Mouse (Mus musculus) liver, adult (tissue): ENCODE measurements around the gene E2f8.

Source experiments
- GATA4 ChIP-seq: IDR thresholded peaks from 2 replicates; pipeline ENCODE4 v1.6.1; 2014; ENCODE audit warnings: mild to moderate bottlenecking, low read length; ENCODE audit not compliant: insufficient replicate concordance

The E2f8 gene

DNA sequence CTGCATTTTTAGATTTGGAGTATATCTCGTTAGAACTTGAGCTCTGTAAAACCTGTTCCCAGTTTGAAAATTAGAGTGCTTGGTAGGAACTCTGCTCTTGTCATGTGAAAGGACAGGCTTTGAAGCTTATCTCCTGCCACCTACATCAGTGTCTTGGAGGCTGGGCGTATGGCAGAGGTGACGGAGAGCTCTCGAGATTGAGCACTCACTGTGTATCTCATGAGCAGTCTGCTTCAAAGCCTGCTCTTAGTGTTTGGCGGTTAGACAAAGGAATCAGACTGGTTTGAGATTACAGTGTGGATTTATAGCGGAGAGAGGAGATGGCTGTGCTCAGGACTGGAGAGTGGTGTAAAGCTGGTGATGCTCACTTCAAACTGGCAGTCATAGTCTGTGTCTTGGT lies 56.2 kb downstream of the E2f8 start:
- TF ChIP-seq GATA4, result no peak

DNA sequence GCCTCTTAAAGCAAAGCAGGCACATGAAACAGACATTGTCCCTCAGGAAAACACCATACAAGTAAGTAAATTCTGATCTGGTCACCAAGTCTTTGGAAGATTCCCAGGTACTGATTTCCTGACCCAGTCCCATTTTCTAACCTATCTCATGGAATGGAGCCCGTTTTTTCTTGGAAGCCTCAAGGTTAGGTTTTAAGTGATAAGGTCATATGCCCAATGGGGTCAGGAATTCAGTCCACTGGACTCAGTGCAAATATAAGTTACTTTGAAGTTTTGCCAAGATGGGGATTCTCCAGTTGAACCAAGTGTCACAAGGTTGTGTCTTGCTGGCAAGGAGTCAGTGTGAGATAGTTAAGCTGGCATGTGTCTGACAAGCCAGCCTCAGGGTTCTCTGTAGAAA lies 56.7 kb downstream of the E2f8 start:
- no peak for TF ChIP-seq GATA4

DNA sequence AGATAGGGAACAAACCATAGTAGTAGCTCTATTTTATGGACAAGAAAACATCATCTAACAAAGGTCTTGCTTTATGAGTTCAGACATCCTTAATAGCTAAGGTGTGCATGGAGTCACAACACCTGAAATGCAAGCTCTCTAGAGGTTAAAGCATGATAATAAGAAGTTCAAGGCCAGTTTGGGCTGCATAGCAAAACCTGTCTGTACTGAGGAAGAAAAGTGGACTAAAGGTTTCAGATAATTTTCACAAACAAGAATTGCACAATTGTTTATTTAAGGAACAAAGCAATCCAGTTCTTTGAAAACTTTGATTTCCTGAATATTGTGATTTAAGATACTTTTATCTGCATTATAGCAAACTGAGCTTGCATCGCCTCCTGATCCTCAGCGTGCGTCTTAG lies 57.8 kb downstream of the E2f8 start:
- TF ChIP-seq GATA4, result no peak

DNA sequence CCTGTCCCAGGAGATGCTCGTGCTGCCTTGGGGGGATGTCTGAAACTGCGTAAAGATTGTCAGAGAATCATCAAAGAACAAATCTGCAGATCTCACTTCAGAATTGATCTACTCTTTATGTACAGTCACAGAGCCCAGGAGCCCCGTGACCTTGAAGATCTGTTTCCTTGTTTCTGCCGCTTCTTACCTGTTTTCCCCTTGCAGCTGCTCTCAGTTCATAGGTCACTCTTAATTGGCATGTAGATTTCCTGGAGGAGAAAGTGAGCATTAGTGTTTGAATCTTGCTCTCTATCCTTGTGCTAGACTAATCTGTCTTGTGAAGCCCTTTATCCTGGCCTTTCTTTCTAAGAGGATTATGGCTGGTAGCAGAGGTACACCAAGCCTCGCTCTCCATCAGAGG lies 59.7 kb downstream of the E2f8 start:
- no peak for TF ChIP-seq GATA4
